Mouse (Mus musculus): ENCODE measurements around the gene Serpina5. TPM values are rescaled to one million over a fixed set of nuclear protein-coding genes. Genes with fewer than 3 reads are reported as not detected.
A peak's percentile ranks its signal among the peaks of the same experiment; 100 is the strongest.
"Not testable (repeated sequence)": the region's sequence is repeated elsewhere in the genome, so short reads cannot be mapped to it uniquely, and the experiment has no call there.

Serpina5 gene
- polyA plus RNA-seq, 1 experiment: not detected

DNA sequence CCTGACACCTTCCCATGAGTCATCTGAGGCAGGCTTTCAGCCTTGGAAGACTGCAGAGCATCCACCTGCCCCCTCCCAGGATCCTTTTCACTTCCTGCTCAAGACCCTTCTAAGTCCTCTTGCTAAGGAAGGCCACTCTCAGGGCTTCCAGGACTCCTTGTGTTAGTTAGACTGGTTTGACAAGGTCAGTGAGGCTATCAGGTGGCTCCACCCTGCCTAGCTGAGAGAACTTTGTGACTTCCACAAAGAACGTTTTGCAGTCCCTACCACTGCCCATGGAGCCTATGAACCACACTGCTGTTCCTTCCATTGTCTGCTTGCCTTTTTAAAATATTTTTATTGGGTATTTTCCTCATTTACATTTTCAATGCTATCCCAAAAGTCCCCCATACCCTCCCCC, 29.2 kb upstream of the Serpina5 start:
- TF ChIP-seq POLR2A (IDR thresholded peaks at IDR 0.05; ENCODE audit: borderline replicate concordance, extremely low read depth, insufficient read depth, insufficient read length, poor library complexity, severe bottlenecking): no peak
- TF ChIP-seq CTCF (IDR thresholded peaks at IDR 0.05; ENCODE audit: borderline replicate concordance, extremely low read depth, insufficient read depth, insufficient read length): no peak

GRCm38 (mm10) chr12:104072286-104072685, 28.6 kb upstream of the Serpina5 start:
- DNase-seq (ENCODE audit: low read depth): no peak
- no peak for TF ChIP-seq POLR2A (IDR thresholded peaks at IDR 0.05; ENCODE audit: borderline replicate concordance, extremely low read depth, insufficient read depth, insufficient read length, poor library complexity, severe bottlenecking)
- no peak for TF ChIP-seq CTCF (IDR thresholded peaks at IDR 0.05; ENCODE audit: borderline replicate concordance, extremely low read depth, insufficient read depth, insufficient read length)

More for the DNA sequence above, 29.2 kb upstream of the Serpina5 start:
- DNase-seq (ENCODE audit: low read depth): no peak

DNA sequence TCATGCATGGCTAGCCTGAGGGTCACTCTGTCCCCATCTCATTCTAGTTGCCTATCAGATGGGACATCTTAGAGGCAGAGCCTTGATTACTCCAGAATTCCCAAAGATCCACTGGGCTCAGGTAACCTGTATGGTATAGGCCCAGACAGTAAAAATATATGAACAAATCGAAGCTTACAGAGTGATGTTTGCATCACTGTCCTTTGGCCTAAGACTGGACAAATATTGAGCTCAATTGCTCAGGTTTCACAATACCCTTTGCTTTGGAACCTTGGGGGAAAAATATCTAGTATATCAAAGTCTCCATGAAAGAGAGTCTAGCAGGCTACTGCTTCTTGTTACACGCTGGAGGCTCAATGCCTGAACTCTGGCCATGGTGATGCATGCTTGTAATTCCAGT, 10.8 kb upstream of the Serpina5 start:
- no peak for TF ChIP-seq POLR2A (IDR thresholded peaks at IDR 0.05; ENCODE audit: borderline replicate concordance, extremely low read depth, insufficient read depth, insufficient read length, poor library complexity, severe bottlenecking)
- no peak for TF ChIP-seq CTCF (IDR thresholded peaks at IDR 0.05; ENCODE audit: borderline replicate concordance, extremely low read depth, insufficient read depth, insufficient read length)

GRCm38 (mm10) chr12:104091303-104091702, 9.6 kb upstream of the Serpina5 start:
- TF ChIP-seq CTCF (IDR thresholded peaks at IDR 0.05; ENCODE audit: borderline replicate concordance, extremely low read depth, insufficient read depth, insufficient read length) (no peak), POLR2A (IDR thresholded peaks at IDR 0.05; ENCODE audit: borderline replicate concordance, extremely low read depth, insufficient read depth, insufficient read length, poor library complexity, severe bottlenecking) (no peak)
- no peak for DNase-seq (ENCODE audit: low read depth)

More for the DNA sequence above, 10.8 kb upstream of the Serpina5 start:
- no peak for DNase-seq (ENCODE audit: low read depth)

- TF ChIP-seq POLR2A (IDR thresholded peaks at IDR 0.05; ENCODE audit: borderline replicate concordance, extremely low read depth, insufficient read depth, insufficient read length, poor library complexity, severe bottlenecking): no peak
- TF ChIP-seq CTCF (IDR thresholded peaks at IDR 0.05; ENCODE audit: borderline replicate concordance, extremely low read depth, insufficient read depth, insufficient read length): no peak
- no peak for DNase-seq (ENCODE audit: low read depth)
Measured at GRCm38 (mm10) chr12:104105847-104106246, 4.9 kb downstream of the Serpina5 start.

GRCm38 (mm10) chr12:104106919-104107318, 6.0 kb downstream of the Serpina5 start:
- DNase-seq (ENCODE audit: low read depth): no peak
- no peak for TF ChIP-seq CTCF (IDR thresholded peaks at IDR 0.05; ENCODE audit: borderline replicate concordance, extremely low read depth, insufficient read depth, insufficient read length)
- no peak for TF ChIP-seq POLR2A (IDR thresholded peaks at IDR 0.05; ENCODE audit: borderline replicate concordance, extremely low read depth, insufficient read depth, insufficient read length, poor library complexity, severe bottlenecking)

DNA sequence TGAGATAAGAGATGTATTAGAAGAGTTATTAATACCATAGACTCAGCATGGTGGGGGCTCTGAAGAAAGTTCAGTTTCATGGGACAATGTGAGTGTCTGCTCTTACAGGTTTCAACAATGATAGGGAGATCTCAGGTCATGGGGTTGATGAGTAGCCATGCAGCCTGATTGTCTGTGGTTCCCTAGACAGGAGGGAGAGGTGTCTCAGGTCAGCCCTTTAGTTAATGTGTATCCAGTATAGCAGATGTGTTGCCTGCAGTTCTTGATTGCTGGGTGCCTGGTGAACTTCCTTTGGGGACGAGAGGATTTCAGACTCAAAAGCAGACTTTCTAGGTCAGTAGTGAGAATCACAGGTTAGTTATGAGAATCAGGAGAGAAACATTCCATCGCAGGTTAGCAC, 7.6 kb downstream of the Serpina5 start:
- no peak for TF ChIP-seq CTCF (IDR thresholded peaks at IDR 0.05; ENCODE audit: borderline replicate concordance, extremely low read depth, insufficient read depth, insufficient read length)
- DNase-seq (ENCODE audit: low read depth): no peak

DNA sequence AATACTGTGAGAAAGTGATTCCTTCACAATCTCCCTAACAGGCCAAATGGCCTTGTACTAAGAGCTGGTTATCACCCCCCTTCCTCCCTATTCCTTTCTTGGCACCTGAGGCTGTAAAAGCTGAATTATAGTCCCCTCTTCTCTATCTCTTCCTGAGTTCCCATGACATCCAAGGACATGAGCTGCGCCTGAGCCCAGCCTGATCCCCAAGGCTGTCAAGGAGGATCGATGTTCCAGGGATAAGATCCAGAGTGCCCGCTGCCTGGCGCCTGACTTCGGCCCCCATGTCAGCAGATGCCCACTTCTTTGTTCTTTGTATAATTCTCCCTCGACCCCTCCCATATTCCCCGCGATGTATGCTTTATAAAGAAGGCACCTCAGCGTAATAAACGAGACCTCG, 11.4 kb downstream of the Serpina5 start, which contains the start of gene Serpina3a:
Gene Serpina3a (plus strand): TSS at position 392 of the 400 bp plus-strand sequence.
- DNase-seq (ENCODE audit: low read depth): not testable (repeated sequence)

DNA sequence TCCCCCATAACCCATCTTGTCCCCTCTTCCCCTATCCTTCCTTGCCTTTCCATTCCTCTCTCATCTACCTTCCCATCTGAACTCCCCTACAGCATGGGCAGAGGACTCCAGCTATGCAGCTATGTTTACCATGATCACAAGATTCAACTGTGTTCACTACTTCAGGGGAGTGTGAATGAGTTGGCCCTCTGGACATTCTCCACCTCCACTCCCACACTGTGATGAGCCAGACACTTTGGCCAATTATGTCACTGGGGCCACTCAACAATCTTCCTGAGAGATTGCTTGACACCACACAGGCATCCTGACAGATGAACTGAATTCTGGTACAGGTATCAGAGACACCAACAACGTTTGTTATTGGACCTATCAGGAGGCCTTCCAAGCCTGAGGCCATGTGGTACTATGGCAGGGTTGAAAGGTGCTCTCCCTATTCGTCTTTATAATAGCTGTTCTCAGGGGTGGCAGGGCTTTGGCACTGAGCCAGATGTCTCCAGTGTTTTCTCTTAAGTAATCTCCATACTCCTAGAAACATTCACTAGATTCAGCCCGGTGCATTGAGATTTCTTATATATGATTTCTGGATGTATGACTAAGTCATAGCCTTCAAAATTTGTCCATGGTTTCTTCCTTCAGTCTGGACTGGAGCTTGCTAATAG, 14.1 kb downstream of the Serpina5 start:
- DNase-seq (ENCODE audit: low read depth): peak; percentile 0
- TF ChIP-seq CTCF (IDR thresholded peaks at IDR 0.05; ENCODE audit: borderline replicate concordance, extremely low read depth, insufficient read depth, insufficient read length) (no peak), POLR2A (IDR thresholded peaks at IDR 0.05; ENCODE audit: borderline replicate concordance, extremely low read depth, insufficient read depth, insufficient read length, poor library complexity, severe bottlenecking) (no peak)

DNA sequence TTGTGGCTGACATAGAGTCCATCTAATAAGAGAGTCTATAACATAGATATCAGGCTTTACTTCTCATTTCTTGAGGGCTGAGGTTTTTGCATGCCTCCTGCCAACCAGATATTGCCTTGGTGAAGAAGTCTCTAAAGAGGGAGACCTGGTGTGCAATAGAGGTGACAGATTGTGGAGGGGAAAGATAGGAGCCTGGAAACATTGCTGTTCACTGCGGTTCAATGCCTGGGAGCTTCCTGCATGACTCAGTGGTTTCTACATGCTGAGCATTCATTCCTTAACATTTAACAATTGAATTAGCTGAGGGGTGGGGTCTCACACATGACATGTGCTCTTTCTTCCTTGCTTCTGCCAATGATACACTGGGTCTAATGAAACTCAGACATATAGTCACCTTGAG, 22.2 kb downstream of the Serpina5 start:
- DNase-seq (ENCODE audit: low read depth): no peak
- TF ChIP-seq CTCF (IDR thresholded peaks at IDR 0.05; ENCODE audit: borderline replicate concordance, extremely low read depth, insufficient read depth, insufficient read length): no peak
- no peak for TF ChIP-seq POLR2A (IDR thresholded peaks at IDR 0.05; ENCODE audit: borderline replicate concordance, extremely low read depth, insufficient read depth, insufficient read length, poor library complexity, severe bottlenecking)

- TF ChIP-seq CTCF (IDR thresholded peaks at IDR 0.05; ENCODE audit: borderline replicate concordance, extremely low read depth, insufficient read depth, insufficient read length) (no peak), POLR2A (IDR thresholded peaks at IDR 0.05; ENCODE audit: borderline replicate concordance, extremely low read depth, insufficient read depth, insufficient read length, poor library complexity, severe bottlenecking) (no peak)
- no peak for DNase-seq (ENCODE audit: low read depth)
Measured at GRCm38 (mm10) chr12:104123996-104124395, 23.1 kb downstream of the Serpina5 start.

GRCm38 (mm10) chr12:104125021-104125560, 24.2 kb downstream of the Serpina5 start:
- TF ChIP-seq POLR2A (IDR thresholded peaks at IDR 0.05; ENCODE audit: borderline replicate concordance, extremely low read depth, insufficient read depth, insufficient read length, poor library complexity, severe bottlenecking) (no peak), CTCF (IDR thresholded peaks at IDR 0.05; ENCODE audit: borderline replicate concordance, extremely low read depth, insufficient read depth, insufficient read length) (no peak)
- DNase-seq (ENCODE audit: low read depth): no peak

All from brain, embryonic 14.5 days (tissue).